Mouse (Mus musculus) layer of hippocampus, adult 9-11 months (tissue): ENCODE data around the gene Ccr3.
"Not testable (repeated sequence)": the region's sequence is repeated elsewhere in the genome, so short reads cannot be mapped to it uniquely, and the experiment has no call there.

ENCODE experiments used
- DNase-seq: peaks from one replicate; pipeline ENCODE4 v3.0.0; 2022

Ccr3 gene

DNA sequence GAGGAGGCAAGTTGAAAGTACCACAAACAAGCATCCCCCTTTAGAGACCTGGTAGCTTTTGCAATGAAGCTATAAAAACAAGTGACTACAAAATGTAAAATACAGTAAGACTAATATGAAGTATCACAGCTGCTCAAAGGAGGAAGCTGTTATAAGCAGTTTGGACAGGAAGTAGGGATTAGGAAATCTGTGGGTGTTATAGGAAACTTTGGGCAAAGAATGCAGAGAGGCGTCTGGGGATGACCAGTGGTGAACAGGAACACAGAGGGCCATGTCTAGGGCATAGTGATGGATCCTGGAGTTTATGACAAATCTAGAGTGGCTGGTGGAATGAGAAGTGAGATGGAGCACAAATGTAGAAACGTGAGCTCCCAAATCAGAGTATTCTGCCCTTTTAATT lies 31.8 kb downstream of the Ccr3 start:
- DNase-seq: no peak

DNA sequence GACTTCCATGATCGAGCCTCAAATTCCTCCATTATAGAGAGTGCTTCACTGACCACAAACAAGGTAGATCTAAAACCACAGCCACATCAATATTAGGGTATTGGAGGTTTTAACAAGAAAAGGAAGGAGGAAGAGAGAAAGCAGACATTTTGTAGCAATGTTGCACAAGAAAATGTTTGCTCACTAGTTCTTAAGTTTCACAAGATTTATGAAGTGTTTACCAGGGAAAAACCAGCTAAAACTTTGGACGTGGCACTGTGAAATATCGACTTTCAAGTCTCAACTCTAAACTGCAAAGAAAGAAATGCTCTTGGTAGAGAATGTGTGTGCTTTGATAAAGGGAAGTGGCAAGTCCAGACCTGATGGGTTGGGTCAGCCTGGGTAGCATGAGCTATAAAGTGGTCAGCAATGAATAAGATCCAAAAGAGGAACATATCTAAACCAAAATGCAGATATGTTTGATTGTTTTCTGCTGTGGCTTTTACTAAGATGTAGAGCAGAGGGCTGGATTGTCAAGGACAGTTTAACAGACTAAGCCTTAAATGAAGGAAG lies 34.5 kb downstream of the Ccr3 start:
- DNase-seq: no peak

DNA sequence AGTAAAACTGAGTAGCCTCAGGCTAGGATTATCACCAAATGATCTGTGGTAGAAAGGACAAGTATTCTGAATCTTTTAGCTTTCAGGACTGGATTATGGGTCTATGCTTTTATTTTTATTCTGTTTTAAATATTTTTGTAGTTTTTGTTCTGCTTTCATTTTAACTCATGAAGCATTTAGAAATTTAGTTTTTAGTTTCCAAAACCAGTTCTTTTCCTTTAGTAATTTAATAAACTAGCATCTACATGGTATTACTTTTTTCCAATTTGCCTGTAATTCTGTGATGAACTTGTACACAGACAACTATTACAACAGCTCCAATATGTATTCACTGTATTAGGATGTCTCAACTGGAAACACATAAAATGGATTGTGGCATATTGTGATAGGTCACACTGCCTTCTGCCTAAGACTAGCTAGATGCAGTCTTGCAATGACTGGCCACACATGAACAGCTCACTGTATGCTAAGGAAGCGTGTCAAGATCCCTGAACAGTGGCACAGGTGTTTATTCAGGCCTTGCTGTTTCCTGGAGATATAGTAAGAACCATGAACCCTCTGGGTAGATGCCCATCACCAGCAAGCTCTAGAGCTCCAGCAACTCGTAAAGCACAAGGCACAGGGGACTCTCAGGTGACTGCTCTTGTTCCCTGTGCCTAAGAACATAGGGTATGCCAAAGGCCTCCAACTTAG lies 38.0 kb downstream of the Ccr3 start:
- DNase-seq: no peak

DNA sequence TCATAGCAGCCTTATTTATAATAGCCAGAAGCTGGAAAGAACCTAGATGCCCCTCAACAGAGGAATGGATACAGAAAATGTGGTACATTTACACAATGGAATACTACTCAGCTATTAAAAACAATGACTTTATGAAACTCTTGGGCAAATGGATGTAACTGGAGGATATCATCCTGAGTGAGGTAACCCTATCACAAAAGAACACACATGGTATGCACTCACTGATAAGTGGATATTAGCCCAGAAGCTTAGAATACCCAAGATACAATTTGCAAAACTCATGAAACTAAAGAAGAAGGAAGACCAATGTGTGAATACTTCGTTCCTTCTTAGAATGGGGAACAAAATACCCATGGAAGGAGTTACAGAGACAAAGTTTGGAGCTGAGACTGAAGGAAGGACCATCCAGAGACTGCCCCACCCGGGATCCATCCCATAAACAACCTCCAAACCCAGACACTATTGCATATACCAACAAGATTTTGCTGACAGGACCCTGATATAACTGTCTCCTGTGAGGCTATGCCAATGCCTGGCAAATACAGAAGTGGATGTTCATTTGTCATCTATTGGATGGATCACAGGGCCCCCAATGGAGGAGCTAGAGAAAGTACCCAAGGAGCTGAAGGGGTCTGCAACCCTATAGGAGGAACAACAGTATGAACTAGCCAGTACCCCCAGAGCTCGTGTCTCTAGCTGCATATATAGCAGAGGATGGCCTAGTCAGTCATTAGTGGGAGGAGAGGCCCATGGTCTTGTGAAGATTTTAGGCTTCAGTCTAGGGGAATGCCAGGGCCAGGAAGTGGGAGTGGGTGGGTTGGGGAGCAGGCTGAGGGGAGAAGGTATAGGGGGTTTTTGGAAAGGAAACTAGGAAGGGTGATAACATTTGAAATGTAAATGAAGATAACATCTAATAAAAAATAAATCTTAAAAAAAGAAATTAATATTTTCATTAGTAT lies 40.0 kb downstream of the Ccr3 start:
- not testable (repeated sequence) for DNase-seq

DNA sequence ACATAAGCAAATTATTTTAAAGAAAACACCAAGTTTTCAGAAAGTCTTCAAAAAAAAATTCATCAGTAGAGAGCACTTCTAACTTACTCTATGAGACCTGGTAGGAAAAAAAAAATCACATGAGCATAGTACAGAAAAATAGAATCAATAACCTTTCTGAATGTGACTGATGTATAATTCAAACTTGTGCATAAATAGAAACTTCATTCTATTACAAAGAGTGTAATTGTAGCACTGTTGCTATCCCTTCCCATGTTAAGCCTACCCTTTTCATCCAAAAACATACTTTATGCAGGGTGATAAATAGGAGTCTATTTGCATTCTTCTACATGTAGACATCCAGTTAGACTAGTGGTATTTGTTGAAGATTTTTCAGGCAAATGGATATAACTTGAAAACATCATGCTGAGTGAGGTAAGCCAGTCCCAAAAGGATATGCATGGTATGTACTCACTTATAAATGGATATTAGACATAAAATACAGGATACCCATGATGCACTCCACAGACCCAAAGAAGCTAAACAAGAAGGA lies 44.9 kb downstream of the Ccr3 start:
- DNase-seq: no peak

DNA sequence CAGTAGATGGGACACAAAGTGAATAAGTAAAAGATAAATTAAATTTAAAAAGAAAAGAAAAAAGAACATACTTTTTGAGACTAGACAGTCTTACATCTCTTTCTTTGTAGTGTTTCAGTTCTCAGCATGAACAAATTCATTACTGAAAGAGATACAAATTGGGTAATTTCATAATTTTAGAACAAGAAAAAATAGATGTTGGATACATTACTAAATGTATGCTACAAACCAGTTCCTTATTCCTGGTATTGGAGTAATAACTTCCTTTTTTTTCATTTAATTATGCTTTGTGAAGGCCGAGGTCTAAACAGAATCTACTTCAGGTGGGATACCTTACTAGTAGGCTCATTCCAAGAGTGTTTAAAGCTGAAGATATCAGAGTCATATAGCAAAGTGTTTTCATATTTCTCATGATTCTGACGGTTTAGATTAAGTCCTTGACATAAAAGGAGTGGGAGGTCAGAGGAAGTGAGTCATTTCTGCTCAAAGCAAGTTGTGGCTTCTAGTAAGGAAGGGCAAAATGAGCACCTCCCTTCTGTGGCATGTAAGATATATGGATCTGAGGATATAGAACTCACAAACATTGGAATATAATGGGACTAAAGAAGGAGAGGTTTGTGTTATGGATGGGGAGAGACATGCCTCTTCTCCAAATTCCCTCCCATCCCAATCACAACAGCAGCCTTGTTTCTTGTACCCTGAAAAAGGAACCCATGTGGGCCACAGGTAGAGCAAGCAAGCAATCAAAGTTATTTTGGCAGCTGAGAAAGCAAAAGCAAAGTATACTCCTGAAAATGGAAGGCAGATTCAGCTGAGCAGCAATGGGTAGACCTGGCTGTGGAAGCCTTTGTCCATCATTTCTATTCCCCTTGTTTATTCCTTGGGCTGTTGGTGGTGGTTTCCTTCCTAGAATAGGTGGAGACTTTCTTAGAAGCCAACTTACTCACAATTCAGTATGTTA lies 46.6 kb downstream of the Ccr3 start:
- no peak for DNase-seq

DNA sequence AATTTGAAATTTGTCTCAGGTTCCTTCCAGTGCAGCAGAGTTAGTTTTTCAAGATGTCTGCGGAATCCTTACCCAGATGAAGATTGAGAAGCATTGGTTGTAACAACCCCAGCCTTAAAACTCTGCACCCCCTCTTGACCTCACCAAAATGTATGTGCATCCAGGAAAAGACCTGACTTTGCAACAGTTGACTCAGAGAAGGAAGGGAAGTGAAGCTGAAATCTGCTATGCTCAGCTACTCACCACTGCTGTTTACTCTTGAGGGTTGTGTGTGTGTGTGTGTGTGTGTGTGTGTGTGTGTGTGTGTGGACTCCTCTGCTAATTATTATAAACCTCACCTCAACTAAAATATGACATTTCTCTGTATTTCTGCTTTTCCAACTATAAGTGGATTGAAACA lies 49.7 kb downstream of the Ccr3 start:
- peak; percentile 27 for DNase-seq

DNA sequence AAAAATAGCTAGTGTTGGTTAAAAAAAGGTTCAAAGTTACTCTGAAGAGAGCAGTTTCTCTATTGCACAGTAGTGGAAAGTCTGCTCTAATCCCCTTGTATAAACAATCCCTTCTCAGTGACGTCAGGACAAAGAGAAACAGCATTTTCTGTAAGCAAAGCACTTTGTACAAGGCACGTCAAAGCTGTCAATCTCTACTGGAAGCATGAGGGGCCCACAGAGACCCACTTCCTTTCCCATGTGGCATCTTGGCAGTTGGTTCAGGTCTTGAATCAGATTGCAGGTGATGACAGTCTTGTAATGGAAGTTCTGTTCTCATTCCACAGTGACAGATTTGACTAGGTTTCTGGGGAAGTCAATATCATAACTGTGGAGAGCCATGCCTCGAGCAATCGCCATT lies 58.0 kb downstream of the Ccr3 start:
- no peak for DNase-seq

DNA sequence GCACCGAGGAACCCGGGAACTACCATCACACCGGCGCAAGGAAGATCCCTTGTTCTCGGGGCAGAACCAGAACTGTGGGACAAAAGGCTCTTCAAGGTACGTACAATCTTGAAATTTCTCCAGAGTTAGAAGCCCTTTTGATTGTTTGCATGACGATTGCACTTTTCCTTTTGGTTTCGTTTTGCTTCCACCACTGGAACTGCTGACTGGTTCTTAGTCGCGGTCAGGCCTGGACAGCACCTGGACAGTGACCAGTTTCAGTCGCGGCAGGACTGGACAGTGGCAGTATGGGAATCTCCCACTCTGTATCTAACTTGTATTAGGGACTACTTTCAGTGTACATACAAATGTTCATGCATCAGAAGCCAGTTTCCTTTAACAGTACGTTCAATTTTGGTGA lies 58.7 kb downstream of the Ccr3 start:
- not testable (repeated sequence) for DNase-seq
